Mouse (Mus musculus): Measurements from ENCODE around the gene BC049715. TPM values are rescaled to one million over a fixed set of nuclear protein-coding genes. Genes with fewer than 3 reads are reported as not detected.

BC049715 gene
- polyA plus RNA-seq, 1 experiment from 2014 or later, result 0.46 TPM

DNA sequence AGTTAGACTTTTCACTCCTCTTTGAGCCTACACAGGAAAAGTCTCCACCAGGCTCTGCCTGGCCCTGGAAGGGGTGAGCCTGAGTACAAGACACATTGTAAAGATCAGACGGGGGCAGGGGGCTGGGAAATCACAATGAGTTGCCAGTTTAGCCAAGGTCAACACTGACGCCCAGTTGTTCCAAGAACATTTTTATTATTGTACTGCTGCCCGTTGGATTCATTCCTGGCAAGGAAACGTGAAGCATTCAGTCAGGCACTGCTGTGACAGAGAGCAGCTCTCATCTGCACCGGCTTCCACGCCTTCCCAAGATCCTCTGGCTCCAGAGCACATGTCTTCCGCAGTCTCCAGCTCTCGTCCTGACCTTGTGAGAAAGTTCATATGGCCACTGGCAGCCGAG, 60.4 kb downstream of the BC049715 start:
- Histone ChIP-seq H3K36me3 (ENCODE audit: control insufficient read depth, insufficient read depth, low read length) (no peaks in the 10 kb centered on the region), H3K4me3 (replicated peaks; ENCODE audit: low read length) (no peak overlapping the region), H3K27me3 (ENCODE audit: control insufficient read depth, insufficient read depth, low read length) (no peaks in the 10 kb centered on the region), H3K9ac (ENCODE audit: low read length) (0 out of 2 replicates have a peak overlapping the region, but pooled peaks have one; percentile 1), H3K4me2 (ENCODE audit: low read depth, low read length) (no peak overlapping the region), H3K9me3 (replicated peaks; ENCODE audit: control insufficient read depth, low read length) (no peaks in the 10 kb centered on the region), H3K4me1 (ENCODE audit: control insufficient read depth, insufficient read depth, low read length) (peaks cover 11% of the 10 kb centered on the region; the same call in 1 of the 2 replicates), H3K27ac (ENCODE audit: low read length) (peak overlapping the region; percentile 71)
- ATAC-seq (ENCODE audit: insufficient read depth, low FRiP score), result peak; percentile 90
- WGBS, result 29% methylated on average over 9 of the region's 9 CpGs

DNA sequence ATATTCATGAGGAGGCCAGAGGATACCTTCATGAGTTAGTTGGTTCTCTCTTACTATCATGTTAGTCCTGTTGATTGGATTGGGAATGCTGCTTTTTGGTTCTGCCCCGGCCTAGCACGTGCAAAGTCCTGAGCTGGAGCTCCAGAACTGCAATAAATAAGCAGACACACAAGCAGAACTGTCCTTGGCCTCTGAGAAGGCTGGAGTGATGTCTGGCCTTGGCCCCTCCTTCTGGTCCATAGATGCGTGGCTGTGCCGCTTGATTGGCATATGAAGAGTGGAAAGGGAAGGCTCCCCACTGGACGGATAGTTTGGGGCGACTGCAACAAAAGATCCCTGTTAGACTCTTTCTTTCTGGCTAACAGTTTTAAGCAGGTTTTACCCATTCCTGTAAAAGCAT, 61.6 kb downstream of the BC049715 start:
- 88% methylated on average over 6 of the region's 6 CpGs for WGBS

DNA sequence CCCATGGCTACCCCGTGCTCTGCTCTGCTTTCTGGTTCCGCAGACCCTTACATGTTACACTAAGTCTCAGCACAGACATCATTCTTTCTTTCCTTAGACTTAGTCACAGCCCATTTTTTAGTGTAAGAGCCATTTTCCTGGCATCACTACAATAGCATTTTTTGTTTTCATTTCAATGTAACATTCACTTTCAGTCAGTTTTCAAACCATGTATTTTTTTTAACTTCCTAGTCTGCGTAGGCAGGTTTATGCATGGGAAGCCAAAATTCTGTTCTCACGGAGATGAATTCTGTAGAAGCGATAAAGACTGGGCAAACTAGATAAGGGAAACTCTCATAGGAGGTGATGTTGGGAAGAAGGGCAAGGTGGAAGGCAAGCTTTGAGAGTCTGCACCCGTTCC, 62.1 kb downstream of the BC049715 start:
- 84% methylated on average over 6 of the region's 6 CpGs for WGBS

More for the DNA sequence above, 61.6 kb downstream of the BC049715 start:
- Histone ChIP-seq H3K4me1 (ENCODE audit: control insufficient read depth, insufficient read depth, low read length) (peaks cover 8% of the 10 kb centered on the region; the same call in 1 of the 2 replicates), H3K27ac (ENCODE audit: low read length) (no peak overlapping the region), H3K27me3 (ENCODE audit: control insufficient read depth, insufficient read depth, low read length) (no peaks in the 10 kb centered on the region), H3K4me2 (ENCODE audit: low read depth, low read length) (no peak overlapping the region), H3K4me3 (replicated peaks; ENCODE audit: low read length) (no peak overlapping the region), H3K9me3 (replicated peaks; ENCODE audit: control insufficient read depth, low read length) (no peaks in the 10 kb centered on the region), H3K36me3 (ENCODE audit: control insufficient read depth, insufficient read depth, low read length) (no peaks in the 10 kb centered on the region), H3K9ac (ENCODE audit: low read length) (no peak overlapping the region)
- no peak for ATAC-seq (ENCODE audit: insufficient read depth, low FRiP score)

More for the DNA sequence above, 62.1 kb downstream of the BC049715 start:
- Histone ChIP-seq H3K9me3 (replicated peaks; ENCODE audit: control insufficient read depth, low read length) (no peaks in the 10 kb centered on the region), H3K4me1 (ENCODE audit: control insufficient read depth, insufficient read depth, low read length) (peaks cover 12% of the 10 kb centered on the region), H3K27me3 (ENCODE audit: control insufficient read depth, insufficient read depth, low read length) (no peaks in the 10 kb centered on the region), H3K4me3 (replicated peaks; ENCODE audit: low read length) (no peak overlapping the region), H3K27ac (ENCODE audit: low read length) (no peak overlapping the region), H3K9ac (ENCODE audit: low read length) (no peak overlapping the region), H3K4me2 (ENCODE audit: low read depth, low read length) (no peak overlapping the region), H3K36me3 (ENCODE audit: control insufficient read depth, insufficient read depth, low read length) (no peaks in the 10 kb centered on the region)
- no peak for ATAC-seq (ENCODE audit: insufficient read depth, low FRiP score)

Small RNA genes within 50 kb of the gene (microRNA-seq; reads per million reads assigned to microRNA genes)
- gene Gm44364, result not detected

Other genes with a start within 250 kb of the BC049715 start
- 32.8 and 37.3 TPM in 2 replicates for gene Plbd1, start 165.7 kb upstream of the BC049715 start, polyA plus RNA-seq (2015; fragmentation: Nextera tagmentation; extraction: Ambion mirVana)
- gene Gucy2c, start 45.9 kb upstream of the BC049715 start, polyA plus RNA-seq (2015; fragmentation: Nextera tagmentation; extraction: Ambion mirVana), result 8.5 and 8.7 TPM in 2 replicates
- 0.83 and 0.89 TPM in 2 replicates for gene Hist4h4, start 23.2 kb upstream of the BC049715 start, polyA plus RNA-seq (2015; fragmentation: Nextera tagmentation; extraction: Ambion mirVana)
- 180 and 196 TPM in 2 replicates for gene H2afj, start 19.4 kb upstream of the BC049715 start, polyA plus RNA-seq (2015; fragmentation: Nextera tagmentation; extraction: Ambion mirVana)
- 85.0 and 90.8 TPM in 2 replicates for gene Wbp11, start 607 bp downstream of the BC049715 start, polyA plus RNA-seq (2015; fragmentation: Nextera tagmentation; extraction: Ambion mirVana)
- 1.2 and 2.2 TPM in 2 replicates for gene Smco3, start 7.8 kb downstream of the BC049715 start, polyA plus RNA-seq (2015; fragmentation: Nextera tagmentation; extraction: Ambion mirVana)
- 6.9 and 7.9 TPM in 2 replicates for gene Art4, start 30.1 kb downstream of the BC049715 start, polyA plus RNA-seq (2015; fragmentation: Nextera tagmentation; extraction: Ambion mirVana)
- gene Mgp, start 48.2 kb downstream of the BC049715 start, polyA plus RNA-seq (2015; fragmentation: Nextera tagmentation; extraction: Ambion mirVana), result 224 and 245 TPM in 2 replicates
- 41.0 and 44.8 TPM in 2 replicates for gene Erp27, start 94.6 kb downstream of the BC049715 start, polyA plus RNA-seq (2015; fragmentation: Nextera tagmentation; extraction: Ambion mirVana)
- 0.06 TPM in 1 of 2 replicates, not detected in the other for gene Pde6h, start 96.2 kb downstream of the BC049715 start, polyA plus RNA-seq (2015; fragmentation: Nextera tagmentation; extraction: Ambion mirVana)
- gene Arhgdib, start 114.3 kb downstream of the BC049715 start, polyA plus RNA-seq (2015; fragmentation: Nextera tagmentation; extraction: Ambion mirVana), result 57.8 and 69.5 TPM in 2 replicates

All from stomach, embryonic 16.5 days (tissue).